Mouse (Mus musculus) left cerebral cortex, adult 11 months (tissue): ENCODE results near the gene S100a16.

Source experiments
- DNase-seq: peaks from one replicate; pipeline ENCODE4 v3.0.0; 2022; ENCODE audit warnings: low spot score

S100a16 gene

GRCm38 (mm10) chr3:90586016-90586643 is 49.1 kb downstream of the S100a16 start:
- DNase-seq, result no peak

GRCm38 (mm10) chr3:90586906-90587305 is 49.9 kb downstream of the S100a16 start:
- no peak for DNase-seq

- peak; percentile 69 for DNase-seq
Observed at GRCm38 (mm10) chr3:90587361-90588101, 50.5 kb downstream of the S100a16 start.

GRCm38 (mm10) chr3:90589390-90589789 is 52.3 kb downstream of the S100a16 start:
- DNase-seq, result no peak

- DNase-seq, result no peak
Observed at GRCm38 (mm10) chr3:90589947-90590346, 52.9 kb downstream of the S100a16 start, which contains the start of gene S100a2. Gene S100a2 (plus strand): TSS chr3:90590247.
